13 mouse cellular contexts compared by ENCODE assay signal in genomic region chr4:57280888-57281287, GRCm38 (mm10). TPM values are rescaled to one million over a fixed set of nuclear protein-coding genes. Genes with fewer than 3 reads are reported as not detected.
DNase-seq lines count a peak whose midpoint lies in the region; ATAC-seq and TF ChIP-seq lines count a peak whose summit lies in the region.
"Had no signal": no experiment of that assay in that cellular context is flagged by ENCODE, and none has a peak within 500 bp of the region (broad histone marks: within the 10 kb centered on the region; RNA-seq: fewer than 3 reads in every experiment).

No protein-coding gene starts in this region.

- 64% methylated on average over 5 of the region's 5 CpGs for WGBS in lung, postnatal 0 days

- TF ChIP-seq EP300 in lung, postnatal 0 days (IDR thresholded peaks at IDR 0.05) = no peak

- no peak overlapping the region for H3K9ac ChIP-seq in lung, postnatal 0 days (replicated peaks; ENCODE audit: low read depth)
- H3K9ac ChIP-seq: lung, embryonic 15.5 days; stomach, embryonic 15.5 days had no signal

- DNase-seq in left cerebral cortex, postnatal 4 days = peak; percentile 68
- DNase-seq in left cerebral cortex, postnatal 14 days (ENCODE audit: low spot score in 2 of 2) = no peak
- peak; percentile 39 for DNase-seq in adrenal gland, postnatal 25 days
- DNase-seq in gastrocnemius, adult 18-20 months (ENCODE audit: low spot score) = peak; percentile 78
- DNase-seq in lung, postnatal 0 days (ENCODE audit: low spot score) = peak; percentile 37
- DNase-seq in spleen, postnatal 36 days (ENCODE audit: low spot score in 2 of 2) = no peak
- DNase-seq in frontal cortex, postnatal 14 days (ENCODE audit: low spot score in 2 of 2) = no peak
- no peak for DNase-seq in right cerebral cortex, postnatal 36 days (ENCODE audit: low spot score in 2 of 2)

- intact Hi-C loops in left cerebral cortex, postnatal 4 days (cut with DNase I) = no loop called here
- intact Hi-C loops in left cerebral cortex, postnatal 14 days (cut with DNase I) = no loop called here

- no peak overlapping the region for H3K4me2 ChIP-seq in lung, postnatal 0 days (replicated peaks; ENCODE audit: low read depth, low read length)
- H3K4me2 ChIP-seq: lung, embryonic 15.5 days; stomach, embryonic 15.5 days had no signal

- H3K4me3 ChIP-seq in lung, postnatal 0 days (ENCODE audit: low read depth, low read length) = no peak overlapping the region
- H3K4me3 ChIP-seq: lung, embryonic 15.5 days; stomach, embryonic 15.5 days had no signal

- no peaks in the 10 kb centered on the region for H3K27me3 ChIP-seq in lung, postnatal 0 days (replicated peaks; ENCODE audit: insufficient read depth, low read length)
- H3K27me3 ChIP-seq: CH12.LX; stomach, embryonic 15.5 days had no signal

- peaks cover 5% of the 10 kb centered on the region; the same call in 1 of the 2 replicates for H3K4me1 ChIP-seq in lung, postnatal 0 days (ENCODE audit: insufficient read depth, low read depth, low read length)

- no peak for ATAC-seq in lung, postnatal 0 days
- ATAC-seq: forebrain, embryonic 14.5 days had no signal

- H3K9me3 ChIP-seq in lung, postnatal 0 days (ENCODE audit: low read length) = no peaks in the 10 kb centered on the region
- H3K9me3 ChIP-seq: lung, embryonic 15.5 days; stomach, embryonic 15.5 days had no signal

- H3K27ac ChIP-seq in lung, postnatal 0 days (ENCODE audit: low read length) = no peak overlapping the region
- H3K27ac ChIP-seq: kidney, postnatal 0 days; lung, embryonic 15.5 days; stomach, embryonic 15.5 days had no signal

- no peaks in the 10 kb centered on the region for H3K36me3 ChIP-seq in lung, postnatal 0 days (ENCODE audit: insufficient read depth, low read length)
- H3K36me3 ChIP-seq: lung, embryonic 15.5 days; stomach, embryonic 15.5 days had no signal

- TF ChIP-seq CTCF in lung, postnatal 0 days (IDR thresholded peaks at IDR 0.05) = no peak

RNA-seq across cellular contexts. Expression of gene Ptpn3, which starts 20.7 kb away (rescaled TPM):
- total RNA-seq in left cerebral cortex, postnatal 4 days (2021) = 10 to 100 TPM in 1 of 2 experiments, 1 to 10 TPM in 1; 9.6 to 12.1 TPM
- total RNA-seq in left cerebral cortex, postnatal 14 days (2021) = 10 to 100 TPM; 37.9 to 51.9 TPM
- total RNA-seq in adrenal gland, postnatal 25 days (2021) = 35.1 and 37.1 TPM in 2 replicates
- total RNA-seq in gastrocnemius, adult 18-20 months (2021) = 10 to 100 TPM; 43.7 to 51.4 TPM
- polyA plus RNA-seq in lung, postnatal 0 days (2015; fragmentation: Nextera tagmentation; extraction: Ambion mirVana) = 4.7 and 6.1 TPM in 2 replicates

Comparison
In these comparisons a context has a peak if more than half of its experiments do, and no peak if none do; other contexts are left out.
1. DNase-seq: peak in left cerebral cortex, postnatal 4 days (single experiment), adrenal gland, postnatal 25 days (single experiment), gastrocnemius, adult 18-20 months (single experiment) and lung, postnatal 0 days (single experiment); none in left cerebral cortex, postnatal 14 days (0 of 2), spleen, postnatal 36 days (0 of 2), frontal cortex, postnatal 14 days (0 of 2) and right cerebral cortex, postnatal 36 days (0 of 2).